Mouse (Mus musculus) left cerebral cortex, postnatal 36 days (tissue): ENCODE results near the gene Rala. TPM values are rescaled to one million over a fixed set of nuclear protein-coding genes. Genes with fewer than 3 reads are reported as not detected.
"Not testable (repeated sequence)": the region's sequence is repeated elsewhere in the genome, so short reads cannot be mapped to it uniquely, and the experiment has no call there.

Experiments
- DNase-seq, 2 experiments: peaks; one replicate each; pipeline ENCODE4 v3.0.0; 2021 to 2022; ENCODE audit warnings: low spot score in 2 of 2, mixed read lengths in 1 of 2
- intact Hi-C: fragments of 180-260 bp; cut with DNase I; formaldehyde crosslinking; loops from one replicate; pipeline ENCODE4 v1.15.1; 2025
- total RNA-seq, 2 experiments: library from RNA; stranded (reverse); gene quantifications; 2 replicates each; pipeline ENCODE4 v1.2.3; 2021

Rala gene
- total RNA-seq = 10 to 100 TPM; 60.9 to 61.8 TPM

- intact Hi-C loops = loop anchor here (5.0 kb wide), 1 partner anchor 48 kb away; the partner anchor contains the start of gene Yae1d1
- peak; percentile 95 to 97 for DNase-seq
These were observed at the start of gene Rala for GRCm38 (mm10) chr13:17944078-17944917. TSS of gene Rala (minus strand) at chr13:17944239.

- DNase-seq = no peak
- intact Hi-C loops = loop anchor here (5.0 kb wide), 1 partner anchor 51 kb away; the partner anchor contains the start of gene Rala
These were observed 49.4 kb upstream of the Rala start for GRCm38 (mm10) chr13:17993515-17993847.

GRCm38 (mm10) chr13:17992697-17993514, 48.9 kb upstream of the Rala start, which contains the start of gene Yae1d1:
TSS of gene Yae1d1 (minus strand) at chr13:17993349.
- DNase-seq = peak; percentile 89
- intact Hi-C loops = loop anchor here (5.0 kb wide), 1 partner anchor 51 kb away; the partner anchor contains the start of gene Rala

- intact Hi-C loops = loop anchor here (5.0 kb wide), 1 partner anchor 50 kb away; the partner anchor contains the start of gene Rala
- no peak for DNase-seq
These were observed 48.0 kb upstream of the Rala start for GRCm38 (mm10) chr13:17992009-17992408.

- DNase-seq = peak; percentile 45 to 47
- intact Hi-C loops = loop anchor here (1.0 kb wide), 1 partner anchor 146 kb away; no protein-coding TSS in a partner anchor
These were observed 39.2 kb upstream of the Rala start for GRCm38 (mm10) chr13:17983194-17983593.

- DNase-seq = no peak
- intact Hi-C loops = loop anchor here (1.0 kb wide), 1 partner anchor 145 kb away; no protein-coding TSS in a partner anchor
These were observed 38.6 kb upstream of the Rala start for GRCm38 (mm10) chr13:17982634-17983033.

- intact Hi-C loops = no loop called here
- DNase-seq = no peak
These were observed 33.1 kb upstream of the Rala start for GRCm38 (mm10) chr13:17976854-17977739.

GRCm38 (mm10) chr13:17975891-17976290, 31.9 kb upstream of the Rala start:
- DNase-seq = no peak
- intact Hi-C loops = no loop called here

GRCm38 (mm10) chr13:17975457-17975856, 31.4 kb upstream of the Rala start:
- intact Hi-C loops = no loop called here

GRCm38 (mm10) chr13:17974734-17975133, 30.7 kb upstream of the Rala start:
- DNase-seq = no peak
- intact Hi-C loops = no loop called here

More at GRCm38 (mm10) chr13:17975457-17975856, 31.4 kb upstream of the Rala start:
- DNase-seq = no peak

GRCm38 (mm10) chr13:17960613-17961012, 16.6 kb upstream of the Rala start:
- no peak for DNase-seq
- intact Hi-C loops = no loop called here

GRCm38 (mm10) chr13:17954282-17954681, 10.2 kb upstream of the Rala start:
- intact Hi-C loops = no loop called here
- no peak for DNase-seq

GRCm38 (mm10) chr13:17950581-17950980, 6.5 kb upstream of the Rala start:
- DNase-seq, intact Hi-C loops: not testable (repeated sequence)

- intact Hi-C loops = no loop called here
- DNase-seq = no peak
These were observed 5.5 kb upstream of the Rala start for GRCm38 (mm10) chr13:17949555-17949954.

- intact Hi-C loops = loop anchor here (5.0 kb wide), 1 partner anchor 49 kb away; the partner anchor contains the start of gene Yae1d1
- DNase-seq = peak; percentile 36 to 41
These were observed 547 bp downstream of the Rala start for GRCm38 (mm10) chr13:17943306-17944077.

GRCm38 (mm10) chr13:17942338-17942737, 1.7 kb downstream of the Rala start:
- no peak for DNase-seq
- intact Hi-C loops = loop anchor here (5.0 kb wide), 1 partner anchor 50 kb away; the partner anchor contains the start of gene Yae1d1

- intact Hi-C loops = no loop called here
These were observed 36.7 kb downstream of the Rala start for GRCm38 (mm10) chr13:17907309-17907708.

GRCm38 (mm10) chr13:17901474-17901873, 42.6 kb downstream of the Rala start:
- DNase-seq = no peak
- intact Hi-C loops = no loop called here

More at GRCm38 (mm10) chr13:17907309-17907708, 36.7 kb downstream of the Rala start:
- no peak for DNase-seq
